Mouse (Mus musculus): ENCODE measurements around the gene Fam118a.

DNA sequence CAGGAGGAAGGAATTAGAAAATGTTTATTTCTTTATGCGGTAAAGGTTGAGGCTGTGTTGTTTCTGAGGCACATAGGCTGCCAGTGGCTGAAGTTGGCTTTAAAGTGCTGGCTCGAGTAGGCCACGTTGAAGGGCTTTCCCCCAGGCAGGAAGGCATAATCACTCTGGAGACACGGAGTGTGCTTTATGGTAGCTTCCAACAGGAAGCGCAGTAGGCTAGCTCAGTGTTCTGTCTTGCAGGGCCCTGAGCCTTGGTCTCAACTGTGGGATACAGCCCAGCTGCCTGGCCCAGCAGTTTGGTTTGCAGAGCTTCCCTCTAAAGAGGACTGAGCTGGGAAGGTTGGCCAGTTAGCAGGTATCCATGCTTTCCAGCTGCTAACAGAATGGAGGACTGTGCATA, 14.4 kb downstream of the Fam118a start:
- TF ChIP-seq POLR2A (IDR thresholded peaks at IDR 0.05; ENCODE audit: extremely low read depth, insufficient read depth, low read length) (no peak), CTCF (IDR thresholded peaks at IDR 0.05; ENCODE audit: low read depth, low read length) (no peak)

Data from liver, adult 2 months (tissue).